Comparison of ENCODE assay signal across 8 mouse cellular contexts in genomic region chr7:37357647-37358395, GRCm38 (mm10).
DNase-seq lines count a peak whose midpoint lies in the region; ATAC-seq and TF ChIP-seq lines count a peak whose summit lies in the region.

No protein-coding gene starts in this region.

- H3K27me3 ChIP-seq in embryonic facial prominence, embryonic 12.5 days = no peaks in the 10 kb centered on the region
- no peaks in the 10 kb centered on the region; the same call in 1 of the 2 replicates for H3K27me3 ChIP-seq in kidney, embryonic 14.5 days (ENCODE audit: control insufficient read depth, insufficient read depth, low read length)
- no peaks in the 10 kb centered on the region for H3K27me3 ChIP-seq in limb, embryonic 14.5 days (ENCODE audit: control insufficient read depth, insufficient read depth, low read length)
- no peaks in the 10 kb centered on the region for H3K27me3 ChIP-seq in splenic B cell, adult 2 months (ENCODE audit: control insufficient read depth, insufficient read depth, low read length, poor library complexity, severe bottlenecking)

- no peak for TF ChIP-seq POLR2A in limb, embryonic 14.5 days (IDR thresholded peaks at IDR 0.05; ENCODE audit: borderline replicate concordance, extremely low read depth, insufficient read depth, insufficient read length)

- no peak overlapping the region for H3K27ac ChIP-seq in embryonic facial prominence, embryonic 12.5 days
- no peak overlapping the region for H3K27ac ChIP-seq in kidney, embryonic 14.5 days (ENCODE audit: low read depth, low read length)
- H3K27ac ChIP-seq in limb, embryonic 14.5 days (replicated peaks; ENCODE audit: low read depth, low read length) = no peak overlapping the region

- H3K4me3 ChIP-seq in embryonic facial prominence, embryonic 12.5 days = no peak overlapping the region
- H3K4me3 ChIP-seq in kidney, embryonic 14.5 days (ENCODE audit: low read length) = no peak overlapping the region
- H3K4me3 ChIP-seq in limb, embryonic 14.5 days (replicated peaks; ENCODE audit: low read length) = no peak overlapping the region

- 23% methylated on average over 19 of the region's 21 CpGs for WGBS in embryonic facial prominence, embryonic 12.5 days
- 24% methylated on average over 20 of the region's 21 CpGs for WGBS in kidney, embryonic 14.5 days
- WGBS in limb, embryonic 14.5 days = 21% methylated on average over 17 of the region's 21 CpGs

- DNase-seq in CD4-positive, CD25-positive, alpha-beta regulatory T cell, adult 2 months (ENCODE audit: low read depth, low spot score) = peak; percentile 83
- peak; percentile 48 to 82 for DNase-seq in heart, adult 9 months (ENCODE audit: low spot score in 2 of 2)
- DNase-seq in limb, embryonic 14.5 days (ENCODE audit: low spot score) = peak; percentile 88
- DNase-seq in naive thymus-derived CD4-positive, alpha-beta T cell, adult 2 months (ENCODE audit: low read depth) = peak; percentile 81
- peak; percentile 80 for DNase-seq in splenic B cell, adult 2 months (ENCODE audit: low read depth, low spot score)

- no peak for ATAC-seq in CD4-positive, CD25-positive, alpha-beta regulatory T cell, adult 4 months
- no peak for ATAC-seq in embryonic facial prominence, embryonic 12.5 days (ENCODE audit: insufficient number of reproducible peaks, insufficient read depth, low FRiP score, low TSS enrichment)
- ATAC-seq in kidney, embryonic 14.5 days (ENCODE audit: low FRiP score, low TSS enrichment) = peak; percentile 41; the same call in 1 of the 2 replicates
- peak; percentile 37 for ATAC-seq in limb, embryonic 14.5 days (ENCODE audit: low FRiP score, low read depth)

- H3K9me3 ChIP-seq in embryonic facial prominence, embryonic 12.5 days = no peaks in the 10 kb centered on the region
- H3K9me3 ChIP-seq in kidney, embryonic 14.5 days (ENCODE audit: control insufficient read depth, low read length) = no peaks in the 10 kb centered on the region
- no peaks in the 10 kb centered on the region for H3K9me3 ChIP-seq in limb, embryonic 14.5 days (ENCODE audit: control insufficient read depth, low read length)

- no peaks in the 10 kb centered on the region for H3K36me3 ChIP-seq in embryonic facial prominence, embryonic 12.5 days
- H3K36me3 ChIP-seq in kidney, embryonic 14.5 days (ENCODE audit: control insufficient read depth, insufficient read depth, low read length) = no peaks in the 10 kb centered on the region
- no peaks in the 10 kb centered on the region for H3K36me3 ChIP-seq in limb, embryonic 14.5 days (ENCODE audit: control insufficient read depth, insufficient read depth, low read length)
- H3K36me3 ChIP-seq in splenic B cell, adult 2 months (ENCODE audit: control insufficient read depth, insufficient read depth, low read length, poor library complexity, severe bottlenecking) = no peaks in the 10 kb centered on the region

- peak overlapping the region; percentile 35 for H3K4me2 ChIP-seq in embryonic facial prominence, embryonic 12.5 days (replicated peaks)
- H3K4me2 ChIP-seq in kidney, embryonic 14.5 days (replicated peaks; ENCODE audit: low read depth, low read length) = no peak overlapping the region
- H3K4me2 ChIP-seq in limb, embryonic 14.5 days (replicated peaks; ENCODE audit: low read depth, low read length, severe bottlenecking) = peak overlapping the region; percentile 2; the same call in 1 of the 2 replicates

- peak overlapping the region; percentile 39; the same call in 1 of the 2 replicates for H3K9ac ChIP-seq in embryonic facial prominence, embryonic 12.5 days
- 0 out of 2 replicates have a peak overlapping the region, but pooled peaks have one; percentile 19 for H3K9ac ChIP-seq in kidney, embryonic 14.5 days (ENCODE audit: low read depth, low read length)
- H3K9ac ChIP-seq in limb, embryonic 14.5 days (ENCODE audit: low read depth, low read length, severe bottlenecking) = peak overlapping the region; percentile 36; the same call in 1 of the 2 replicates

- H3K4me1 ChIP-seq in embryonic facial prominence, embryonic 12.5 days = peaks cover 12% of the 10 kb centered on the region
- peaks cover 5% of the 10 kb centered on the region; the same call in 1 of the 2 replicates for H3K4me1 ChIP-seq in kidney, embryonic 14.5 days (ENCODE audit: control insufficient read depth, insufficient read depth, low read length)
- H3K4me1 ChIP-seq in limb, embryonic 14.5 days (ENCODE audit: control insufficient read depth, insufficient read depth, low read length) = peaks cover 11% of the 10 kb centered on the region; the same call in 1 of the 2 replicates

Comparison
In these comparisons a context has a peak if more than half of its experiments do, and no peak if none do; other contexts are left out.
1. ATAC-seq: peak in kidney, embryonic 14.5 days (single experiment) and limb, embryonic 14.5 days (single experiment); none in CD4-positive, CD25-positive, alpha-beta regulatory T cell, adult 4 months (single experiment) and embryonic facial prominence, embryonic 12.5 days (single experiment).
2. Peak in every context shown above with its lines, with median percentiles within 50 percentile points of each other: DNase-seq and H3K9ac ChIP-seq.